Mouse (Mus musculus): Measurements from ENCODE around the gene Ngb. TPM values are rescaled to one million over a fixed set of nuclear protein-coding genes. Genes with fewer than 3 reads are reported as not detected.

The Ngb gene
- polyA plus RNA-seq, 1 experiment from 2014 or later: 2.0 TPM

DNA sequence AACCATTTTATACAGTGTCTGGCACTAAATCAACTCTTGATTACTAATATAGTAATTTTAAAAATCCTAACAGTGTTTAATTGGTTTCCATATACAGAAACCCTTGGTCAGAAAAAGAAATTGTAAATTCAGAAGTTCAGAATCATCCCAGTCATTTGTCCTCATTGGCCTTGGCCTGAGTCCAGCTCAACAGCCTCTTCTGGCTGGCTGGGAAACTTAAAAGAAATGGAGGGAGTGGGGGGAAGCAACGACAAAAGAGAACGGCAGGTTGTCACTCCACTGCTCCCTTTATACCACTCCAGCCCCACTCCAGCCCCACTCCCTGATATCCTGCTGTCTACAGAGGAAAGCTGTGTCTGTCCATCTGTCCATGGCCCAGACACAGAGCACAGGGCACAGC lies 28.8 kb upstream of the Ngb start:
- no peak for TF ChIP-seq CTCF (IDR thresholded peaks at IDR 0.05; ENCODE audit: low read depth)
- no peaks in the 10 kb centered on the region for H3K4me1 ChIP-seq (replicated peaks; ENCODE audit: control insufficient read depth, insufficient read depth, low read length)
- WGBS: 50% methylated on average over 2 of the region's 2 CpGs
- no peak overlapping the region for H3K4me2 ChIP-seq (replicated peaks; ENCODE audit: low read depth)
- H3K4me3 ChIP-seq (ENCODE audit: low read depth, low read length): no peak overlapping the region
- ATAC-seq: no peak
- no peak overlapping the region for H3K27ac ChIP-seq (ENCODE audit: low read depth, low read length)
- no peak overlapping the region for H3K9ac ChIP-seq (ENCODE audit: low read depth, low read length)
- no peaks in the 10 kb centered on the region for H3K27me3 ChIP-seq (replicated peaks; ENCODE audit: control insufficient read depth, insufficient read depth, low read length)
- H3K9me3 ChIP-seq (ENCODE audit: control insufficient read depth): no peaks in the 10 kb centered on the region
- peaks cover 15% of the 10 kb centered on the region; the same call in 1 of the 2 replicates for H3K36me3 ChIP-seq (ENCODE audit: control insufficient read depth, insufficient read depth)

DNA sequence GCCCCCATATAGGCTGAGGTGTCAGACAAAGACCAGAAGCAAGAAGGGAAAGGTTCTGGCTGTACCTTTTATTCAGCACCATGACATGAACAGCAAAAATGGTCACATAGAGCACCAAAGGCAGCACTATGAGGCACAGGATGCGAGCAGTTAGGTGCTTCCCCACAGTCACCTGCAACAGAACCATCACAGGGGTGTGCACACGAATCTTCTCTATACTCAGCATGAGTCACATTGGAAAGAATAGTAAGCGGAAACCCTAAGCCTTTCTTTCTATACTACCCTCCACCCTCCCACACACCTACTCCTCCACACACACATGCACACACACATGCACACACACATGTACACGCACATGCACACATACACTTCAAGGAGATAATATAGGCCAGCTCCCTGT lies 27.9 kb upstream of the Ngb start:
- H3K4me2 ChIP-seq (replicated peaks; ENCODE audit: low read depth): no peak overlapping the region
- no peak overlapping the region for H3K27ac ChIP-seq (ENCODE audit: low read depth, low read length)
- peaks cover 15% of the 10 kb centered on the region; the same call in 1 of the 2 replicates for H3K36me3 ChIP-seq (ENCODE audit: control insufficient read depth, insufficient read depth)
- H3K27me3 ChIP-seq (replicated peaks; ENCODE audit: control insufficient read depth, insufficient read depth, low read length): no peaks in the 10 kb centered on the region
- no peak for ATAC-seq
- no peak overlapping the region for H3K4me3 ChIP-seq (ENCODE audit: low read depth, low read length)
- TF ChIP-seq CTCF (IDR thresholded peaks at IDR 0.05; ENCODE audit: low read depth): no peak
- H3K9me3 ChIP-seq (ENCODE audit: control insufficient read depth): no peaks in the 10 kb centered on the region
- WGBS: 92% methylated on average over 4 of the region's 4 CpGs
- no peaks in the 10 kb centered on the region for H3K4me1 ChIP-seq (replicated peaks; ENCODE audit: control insufficient read depth, insufficient read depth, low read length)
- no peak overlapping the region for H3K9ac ChIP-seq (ENCODE audit: low read depth, low read length)

DNA sequence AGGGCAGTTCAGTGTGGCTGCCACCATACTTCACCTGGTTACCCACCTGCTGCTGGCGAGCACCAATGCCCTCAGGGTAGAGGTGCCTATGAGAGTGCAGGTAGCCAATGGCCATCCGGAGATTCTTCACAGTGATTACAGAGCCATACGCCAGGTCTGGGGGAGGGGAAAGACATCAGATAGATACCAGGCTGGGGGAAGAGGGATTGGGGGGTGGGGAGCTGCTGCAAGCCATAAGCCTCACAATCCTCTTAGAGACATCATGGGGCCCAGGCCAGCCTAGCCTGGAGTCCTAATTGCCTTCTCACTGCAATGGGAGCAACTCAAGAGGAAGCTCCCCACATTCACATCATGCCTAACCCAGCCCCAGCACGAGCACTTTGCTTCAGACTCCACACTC lies 24.9 kb upstream of the Ngb start:
- 79% methylated on average over 4 of the region's 4 CpGs for WGBS
- TF ChIP-seq CTCF (IDR thresholded peaks at IDR 0.05; ENCODE audit: low read depth): no peak
- Histone ChIP-seq H3K36me3 (ENCODE audit: control insufficient read depth, insufficient read depth) (peaks cover 10% of the 10 kb centered on the region), H3K4me2 (replicated peaks; ENCODE audit: low read depth) (no peak overlapping the region), H3K9ac (ENCODE audit: low read depth, low read length) (no peak overlapping the region), H3K27ac (ENCODE audit: low read depth, low read length) (no peak overlapping the region), H3K4me1 (replicated peaks; ENCODE audit: control insufficient read depth, insufficient read depth, low read length) (no peaks in the 10 kb centered on the region), H3K4me3 (ENCODE audit: low read depth, low read length) (no peak overlapping the region), H3K27me3 (replicated peaks; ENCODE audit: control insufficient read depth, insufficient read depth, low read length) (no peaks in the 10 kb centered on the region), H3K9me3 (ENCODE audit: control insufficient read depth) (no peaks in the 10 kb centered on the region)
- no peak for ATAC-seq

DNA sequence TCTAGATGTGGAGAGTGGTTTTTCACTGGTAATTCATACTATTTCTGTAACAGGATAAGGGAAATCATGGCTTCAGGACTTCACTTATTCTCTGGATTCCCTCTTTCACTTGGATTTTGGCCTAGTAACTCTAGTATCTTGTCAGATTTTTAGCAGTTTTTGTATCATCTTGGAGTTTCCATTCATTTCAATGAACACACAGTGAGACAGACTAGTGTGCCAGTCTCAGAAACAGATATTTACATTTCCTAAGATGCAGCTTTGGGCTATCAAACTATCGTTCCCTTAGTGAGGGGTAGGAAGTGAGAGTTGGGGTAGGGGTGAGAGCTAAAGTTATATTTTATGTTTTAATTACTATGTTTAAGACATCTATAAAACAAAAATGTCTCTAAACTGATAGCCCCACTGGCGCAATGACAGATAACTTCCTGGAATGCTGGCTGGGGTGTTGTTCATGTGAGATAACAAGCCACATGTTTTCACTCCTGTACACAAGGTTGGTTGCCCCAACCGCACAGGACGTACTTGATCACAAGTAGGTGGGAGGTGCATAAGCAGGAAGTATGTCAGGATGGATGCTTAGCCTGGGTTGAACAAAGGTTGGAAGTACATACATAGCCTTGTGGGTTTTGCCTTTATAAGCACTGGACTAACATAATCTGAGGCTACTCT lies 19.7 kb upstream of the Ngb start:
- 61% methylated on average over 4 of the region's 4 CpGs for WGBS
- Histone ChIP-seq H3K4me1 (replicated peaks; ENCODE audit: control insufficient read depth, insufficient read depth, low read length) (no peaks in the 10 kb centered on the region), H3K36me3 (ENCODE audit: control insufficient read depth, insufficient read depth) (peaks cover 11% of the 10 kb centered on the region), H3K27me3 (replicated peaks; ENCODE audit: control insufficient read depth, insufficient read depth, low read length) (no peaks in the 10 kb centered on the region), H3K9me3 (ENCODE audit: control insufficient read depth) (no peaks in the 10 kb centered on the region), H3K4me3 (ENCODE audit: low read depth, low read length) (no peak overlapping the region), H3K9ac (ENCODE audit: low read depth, low read length) (no peak overlapping the region), H3K4me2 (replicated peaks; ENCODE audit: low read depth) (no peak overlapping the region), H3K27ac (ENCODE audit: low read depth, low read length) (no peak overlapping the region)
- TF ChIP-seq CTCF (IDR thresholded peaks at IDR 0.05; ENCODE audit: low read depth): no peak
- 0 out of 2 replicates have a peak, but pooled peaks have one; percentile 31 for ATAC-seq

DNA sequence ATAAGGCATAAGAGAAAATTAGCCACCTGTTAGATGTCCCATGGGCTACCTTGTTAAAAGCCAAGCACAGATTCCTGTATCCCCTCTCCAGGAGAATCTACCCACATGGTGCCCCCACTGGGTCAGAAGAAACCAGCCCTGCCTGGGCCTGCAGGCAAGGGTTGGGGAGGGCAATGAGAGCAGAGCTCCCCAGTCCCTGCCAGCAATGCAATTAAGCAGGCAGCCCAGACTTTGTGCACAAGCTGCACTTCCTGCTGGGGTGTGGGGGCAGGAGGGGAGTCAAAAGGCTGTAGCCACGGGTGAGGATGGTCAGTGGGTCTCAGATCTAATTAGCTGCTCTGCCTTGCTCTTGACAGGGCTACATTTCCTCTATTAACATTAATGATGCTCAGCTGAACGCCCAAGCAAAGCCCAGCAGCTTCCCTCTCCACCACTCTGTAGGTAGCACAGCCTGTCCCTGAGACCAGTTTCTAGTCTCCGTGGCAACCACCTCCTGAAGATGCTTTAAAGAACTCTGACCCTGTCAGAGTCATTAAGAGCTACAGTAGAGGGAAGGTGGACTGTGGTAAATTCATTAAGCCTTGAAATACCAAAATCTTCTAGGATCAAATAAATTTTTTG lies 5.1 kb upstream of the Ngb start:
- peaks cover 6% of the 10 kb centered on the region; the same call in 1 of the 2 replicates for H3K36me3 ChIP-seq (ENCODE audit: control insufficient read depth, insufficient read depth)
- no peak for ATAC-seq
- H3K9ac ChIP-seq (ENCODE audit: low read depth, low read length): no peak overlapping the region
- H3K9me3 ChIP-seq (ENCODE audit: control insufficient read depth): no peaks in the 10 kb centered on the region
- TF ChIP-seq CTCF (IDR thresholded peaks at IDR 0.05; ENCODE audit: low read depth): no peak
- no peaks in the 10 kb centered on the region; the same call in 1 of the 2 replicates for H3K4me1 ChIP-seq (replicated peaks; ENCODE audit: control insufficient read depth, insufficient read depth, low read length)
- WGBS: 63% methylated on average over 3 of the region's 3 CpGs
- no peak overlapping the region for H3K27ac ChIP-seq (ENCODE audit: low read depth, low read length)
- no peak overlapping the region for H3K4me3 ChIP-seq (ENCODE audit: low read depth, low read length)
- peaks cover 7% of the 10 kb centered on the region; the same call in 1 of the 2 replicates for H3K27me3 ChIP-seq (replicated peaks; ENCODE audit: control insufficient read depth, insufficient read depth, low read length)
- H3K4me2 ChIP-seq (replicated peaks; ENCODE audit: low read depth): no peak overlapping the region

DNA sequence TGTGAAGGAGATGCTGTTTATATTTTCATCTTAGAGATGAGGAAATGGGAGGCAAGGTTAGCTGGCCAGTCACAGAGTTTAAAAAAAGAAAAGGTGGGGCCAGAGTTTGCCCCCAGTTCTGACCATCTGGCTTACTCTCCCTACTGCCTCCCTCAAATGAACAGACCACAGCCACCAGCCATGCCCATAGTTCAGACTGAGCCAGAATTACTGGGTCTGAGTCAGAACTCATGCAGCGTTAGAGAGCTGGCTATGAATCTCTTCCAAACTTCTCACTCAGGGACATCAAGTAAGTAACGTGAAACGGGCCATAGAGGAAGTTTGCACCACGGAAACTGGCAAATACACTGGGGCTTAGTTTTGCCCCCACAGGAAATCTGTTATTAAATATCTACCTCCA lies 2.5 kb upstream of the Ngb start:
- Histone ChIP-seq H3K27ac (ENCODE audit: low read depth, low read length) (no peak overlapping the region), H3K9me3 (ENCODE audit: control insufficient read depth) (no peaks in the 10 kb centered on the region), H3K36me3 (ENCODE audit: control insufficient read depth, insufficient read depth) (no peaks in the 10 kb centered on the region), H3K27me3 (replicated peaks; ENCODE audit: control insufficient read depth, insufficient read depth, low read length) (peaks cover 17% of the 10 kb centered on the region), H3K4me1 (replicated peaks; ENCODE audit: control insufficient read depth, insufficient read depth, low read length) (no peaks in the 10 kb centered on the region; the same call in 1 of the 2 replicates), H3K9ac (ENCODE audit: low read depth, low read length) (no peak overlapping the region), H3K4me2 (replicated peaks; ENCODE audit: low read depth) (no peak overlapping the region), H3K4me3 (ENCODE audit: low read depth, low read length) (no peak overlapping the region)
- no peak for TF ChIP-seq CTCF (IDR thresholded peaks at IDR 0.05; ENCODE audit: low read depth)
- 72% methylated on average over 4 of the region's 4 CpGs for WGBS
- no peak for ATAC-seq

Data from intestine, postnatal 0 days (tissue).